Mouse (Mus musculus) ES-Bruce4 (cell line): ENCODE measurements around the gene Celsr1. TPM values are rescaled to one million over a fixed set of nuclear protein-coding genes. Genes with fewer than 3 reads are reported as not detected.
"Not testable (repeated sequence)": the region's sequence is repeated elsewhere in the genome, so short reads cannot be mapped to it uniquely, and the experiment has no call there.

ENCODE experiments used
- H3K27ac ChIP-seq: 2 replicates; pipeline ENCODE4 v1.5.1; 2012; ENCODE audit warnings: low read length, inconsistent platforms; ENCODE audit not compliant: insufficient read depth
- H3K27me3 ChIP-seq: 2 replicates; pipeline ENCODE4 v1.6.1; 2012; ENCODE audit warnings: mild to moderate bottlenecking, low read length, inconsistent platforms; ENCODE audit not compliant: control insufficient read depth, poor library complexity, insufficient read depth, severe bottlenecking
- H3K36me3 ChIP-seq: 2 replicates; pipeline ENCODE4 v1.6.1; 2012; ENCODE audit warnings: inconsistent platforms, mild to moderate bottlenecking, low read length, moderate library complexity; ENCODE audit not compliant: control insufficient read depth, poor library complexity, insufficient read depth, severe bottlenecking
- H3K4me1 ChIP-seq: one replicate; pipeline ENCODE4 v1.8.1; 2011; ENCODE audit warnings: low read length; ENCODE audit not compliant: control insufficient read depth, insufficient read depth
- H3K4me3 ChIP-seq: 2 replicates; pipeline ENCODE4 v1.5.1; 2011; ENCODE audit warnings: low read depth, mild to moderate bottlenecking, low read length
- H3K9ac ChIP-seq: 2 replicates; pipeline ENCODE4 v1.6.1; 2012; ENCODE audit warnings: low read depth, mild to moderate bottlenecking, inconsistent platforms; ENCODE audit not compliant: poor library complexity, severe bottlenecking
- H3K9me3 ChIP-seq: replicated peaks from 2 replicates; pipeline ENCODE4 v1.6.1; 2012; ENCODE audit warnings: mild to moderate bottlenecking, low read length, inconsistent platforms; ENCODE audit not compliant: control insufficient read depth, poor library complexity, insufficient read depth, severe bottlenecking
- CTCF ChIP-seq: IDR thresholded peaks from one replicate; pipeline ENCODE4 v1.8.1; 2011; ENCODE audit warnings: low read depth, low read length
- EP300 ChIP-seq: IDR thresholded peaks from 2 replicates; pipeline ENCODE4 v1.6.1; 2011; ENCODE audit warnings: low read depth, low read length; ENCODE audit not compliant: insufficient read depth
- POLR2A ChIP-seq: IDR thresholded peaks from one replicate; pipeline ENCODE4 v1.8.1; 2011; ENCODE audit warnings: low read length; ENCODE audit not compliant: insufficient read depth
- polyA plus RNA-seq: library from polyadenylated mRNA; stranded (reverse); fragments of >200 nt; gene quantifications from 2 replicates; pipeline ENCODE4 v1.2.4, GENCODE M21; 2011; ENCODE audit warnings: low read depth; ENCODE audit not compliant: missing spikeins, insufficient read depth, insufficient read length

The Celsr1 gene
- polyA plus RNA-seq, 1 experiment = 10.2 TPM

DNA sequence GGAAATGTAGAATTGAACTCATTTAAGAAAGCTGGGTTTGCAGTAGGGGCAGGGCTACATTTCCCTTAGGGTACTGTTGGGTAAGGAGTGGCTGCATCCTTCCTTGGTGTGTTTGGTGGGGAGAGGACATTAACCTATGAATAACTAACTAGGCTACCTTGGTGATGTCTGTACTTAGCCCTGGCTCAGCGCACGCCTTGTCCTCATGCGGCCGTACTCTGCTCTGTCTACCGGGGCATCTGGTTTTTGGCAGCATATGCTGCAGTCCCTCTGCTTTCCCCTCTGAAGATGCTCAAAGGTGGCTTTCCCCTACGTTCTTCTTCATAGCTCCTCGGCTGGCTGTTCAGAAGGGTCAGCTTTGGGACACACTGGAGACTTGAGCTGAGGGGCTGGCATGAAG is 156.2 kb downstream of the Celsr1 start:
- no peaks in the 10 kb centered on the region for H3K4me1 ChIP-seq
- no peaks in the 10 kb centered on the region for H3K27me3 ChIP-seq
- H3K27ac ChIP-seq = no peak overlapping the region
- peaks cover 41% of the 10 kb centered on the region for H3K36me3 ChIP-seq
- H3K9me3 ChIP-seq = no peaks in the 10 kb centered on the region
- TF ChIP-seq EP300 (no peak), POLR2A (no peak), CTCF (no peak)
- no peak overlapping the region for H3K4me3 ChIP-seq
- no peak overlapping the region for H3K9ac ChIP-seq

DNA sequence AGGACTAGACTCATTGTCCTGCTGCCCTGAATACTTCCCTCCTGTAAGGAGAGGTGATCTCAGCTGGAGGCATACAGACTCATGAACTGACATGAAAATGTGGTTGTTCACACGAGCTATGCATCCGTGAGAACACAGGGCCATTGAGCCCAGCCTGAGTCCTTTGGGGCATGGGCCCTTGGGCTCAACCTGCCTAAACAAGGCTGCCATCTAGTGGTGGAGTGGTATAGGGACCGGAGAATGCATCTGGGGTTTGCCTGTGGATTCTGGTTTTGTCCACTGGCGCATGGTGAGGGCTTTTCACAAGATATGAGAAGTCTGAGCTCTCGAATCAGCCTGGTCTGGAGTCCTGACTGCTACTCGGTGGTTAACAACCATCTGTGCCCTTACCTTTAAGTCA is 165.9 kb downstream of the Celsr1 start:
- Histone ChIP-seq H3K9me3 (no peaks in the 10 kb centered on the region), H3K9ac (no peak overlapping the region), H3K27ac (no peak overlapping the region), H3K36me3 (peaks cover 87% of the 10 kb centered on the region), H3K27me3 (no peaks in the 10 kb centered on the region), H3K4me1 (no peaks in the 10 kb centered on the region), H3K4me3 (no peak overlapping the region)
- no peak for TF ChIP-seq POLR2A
- TF ChIP-seq EP300 = no peak
- peak; percentile 78 for TF ChIP-seq CTCF

DNA sequence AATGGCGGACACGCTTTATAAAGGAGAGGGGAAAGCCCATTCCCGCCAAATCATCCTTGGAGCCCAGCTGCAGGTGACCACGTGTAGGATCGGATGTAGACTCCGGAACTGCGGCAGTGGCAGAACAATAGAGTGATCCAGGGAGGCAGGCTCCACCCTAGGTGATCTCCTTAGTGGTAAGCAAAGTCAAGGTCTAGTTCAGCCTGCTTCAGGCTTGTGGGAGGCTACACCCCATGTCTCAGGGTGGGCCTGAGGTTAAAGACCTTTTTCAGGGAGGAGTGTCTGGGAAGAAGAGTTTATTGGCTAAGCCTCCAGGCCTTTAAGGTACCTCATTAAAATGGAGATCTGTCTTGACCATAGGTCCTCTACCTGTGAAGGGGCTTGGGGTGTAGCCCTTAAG is 167.7 kb downstream of the Celsr1 start:
- Histone ChIP-seq H3K9ac (peak overlapping the region; percentile 50), H3K27ac (peak overlapping the region; percentile 76; the same call in 1 of the 2 replicates), H3K4me3 (peak overlapping the region; percentile 25; the same call in 1 of the 2 replicates), H3K36me3 (peaks cover 87% of the 10 kb centered on the region)
- not testable (repeated sequence) for H3K4me1 ChIP-seq, H3K27me3 ChIP-seq, H3K9me3 ChIP-seq
- TF ChIP-seq EP300 = peak; percentile 89; the same call in 1 of the 2 replicates

DNA sequence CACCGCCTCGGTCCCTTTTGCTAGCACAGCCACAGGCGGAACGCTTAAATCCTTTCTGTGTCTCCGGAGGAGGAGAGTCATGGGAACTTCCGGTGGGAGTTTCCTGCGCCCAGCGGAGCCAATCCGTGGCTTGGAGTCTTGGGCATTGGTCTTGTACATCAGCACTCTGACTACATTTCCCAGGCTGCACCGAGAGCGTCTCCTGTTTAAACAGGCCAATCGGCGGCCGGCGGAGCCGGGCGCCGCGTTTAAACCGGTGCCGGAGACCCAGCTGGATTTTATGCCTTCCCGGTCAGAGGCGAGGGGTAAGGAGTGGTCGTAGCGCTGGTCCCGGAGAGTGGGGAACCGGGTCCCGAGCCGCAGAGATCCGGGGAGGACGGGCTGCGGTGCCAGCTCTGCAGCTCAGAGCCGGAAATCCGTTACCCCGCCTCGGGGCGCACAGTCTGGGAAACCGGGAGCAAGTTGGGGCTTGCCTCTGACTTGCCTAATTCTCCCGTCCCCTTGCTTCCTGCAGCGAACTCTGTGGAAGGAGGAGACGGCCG is 174.0 kb downstream of the Celsr1 start, which contains the start of gene Gtse1:
Gene Gtse1 (plus strand): TSS at position 256 of the 542 bp plus-strand sequence.
- Histone ChIP-seq H3K9ac (peak within 1 kb of the TSS; percentile 84), H3K9me3 (no peaks in the 10 kb centered on the region), H3K4me3 (peak within 1 kb of the TSS; percentile 99), H3K27me3 (no peaks in the 10 kb centered on the region), H3K27ac (peak within 1 kb of the TSS; percentile 89), H3K36me3 (peaks cover 41% of the 10 kb centered on the region), H3K4me1 (no peaks in the 10 kb centered on the region)
- peak; percentile 38 for TF ChIP-seq POLR2A
- no peak for TF ChIP-seq CTCF
- peak; percentile 78; the same call in 1 of the 2 replicates for TF ChIP-seq EP300

DNA sequence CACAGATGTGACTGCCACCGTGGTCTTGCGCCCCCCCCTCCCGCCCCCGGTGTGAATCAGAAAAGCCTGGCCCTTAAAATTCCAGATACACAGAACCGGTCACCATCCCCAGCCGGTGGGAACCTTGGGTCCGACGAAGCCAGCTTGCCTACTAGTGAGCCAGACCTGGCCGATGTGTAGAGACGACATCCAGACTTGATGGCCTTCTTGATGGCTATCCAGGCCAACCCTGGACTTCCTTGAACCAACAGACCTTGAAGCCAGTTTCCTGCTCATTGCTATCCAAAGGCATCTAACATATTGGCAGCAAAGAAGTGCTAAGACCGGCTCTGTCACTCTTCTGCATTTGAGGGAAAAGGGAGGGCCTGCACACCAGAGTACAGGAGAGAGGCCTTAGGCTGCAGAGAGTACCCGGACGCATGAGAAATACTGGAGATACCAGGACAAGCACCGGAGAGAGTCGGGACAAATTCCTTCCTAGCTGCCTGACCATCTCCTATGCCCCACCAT is 174.5 kb downstream of the Celsr1 start:
- TF ChIP-seq CTCF (no peak), EP300 (no peak), POLR2A (peak; percentile 21)
- Histone ChIP-seq H3K4me1 (no peaks in the 10 kb centered on the region), H3K36me3 (peaks cover 36% of the 10 kb centered on the region), H3K9ac (peak overlapping the region; percentile 84), H3K4me3 (peak overlapping the region; percentile 97), H3K9me3 (no peaks in the 10 kb centered on the region), H3K27ac (peak overlapping the region; percentile 18), H3K27me3 (no peaks in the 10 kb centered on the region)

DNA sequence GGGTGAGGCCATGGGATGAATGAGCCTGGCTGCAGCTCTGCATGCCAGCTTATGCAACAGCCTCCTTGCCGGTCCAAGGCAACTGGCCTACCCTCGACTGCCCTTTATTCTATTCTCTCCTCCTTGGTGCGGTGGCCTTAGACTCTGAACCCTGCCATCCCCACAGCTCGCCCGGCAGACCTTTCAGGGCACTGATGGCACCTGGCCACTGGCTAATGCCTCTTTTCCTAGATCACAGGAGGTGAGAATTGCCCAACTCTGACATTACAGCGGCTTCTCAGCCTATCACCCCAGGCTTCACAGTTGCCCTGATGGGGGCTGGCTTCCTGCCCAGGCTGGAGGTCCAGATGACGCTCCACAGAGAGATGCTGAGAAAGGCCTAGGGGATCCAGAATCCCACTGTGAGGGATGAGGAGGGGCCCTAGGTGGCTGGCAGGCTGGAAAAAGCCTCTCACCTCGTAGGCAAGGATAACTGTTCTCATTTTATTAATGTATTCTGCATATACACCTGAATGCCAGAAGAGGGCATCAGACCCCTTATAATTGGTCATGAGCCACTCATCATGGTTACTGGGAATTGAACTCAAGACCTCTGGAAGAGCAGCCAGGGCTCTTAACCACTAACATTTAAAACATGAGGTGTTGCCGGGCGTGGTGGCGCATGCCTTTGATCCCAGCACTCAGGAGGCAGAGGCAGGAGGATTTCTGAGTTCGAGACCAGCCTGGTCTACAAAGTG is 181.8 kb downstream of the Celsr1 start:
- no peak overlapping the region for H3K27ac ChIP-seq
- H3K4me3 ChIP-seq = no peak overlapping the region
- no peak overlapping the region for H3K9ac ChIP-seq
- H3K4me1 ChIP-seq = no peaks in the 10 kb centered on the region
- no peaks in the 10 kb centered on the region for H3K36me3 ChIP-seq
- H3K27me3 ChIP-seq = no peaks in the 10 kb centered on the region
- no peaks in the 10 kb centered on the region for H3K9me3 ChIP-seq
- TF ChIP-seq EP300 = no peak
- no peak for TF ChIP-seq POLR2A
- TF ChIP-seq CTCF = no peak

Other genes starting within 250 kb of the Celsr1 start
- 18.1 and 19.9 TPM in 2 replicates for gene Cdpf1, start 222.1 kb downstream of the Celsr1 start, polyA plus RNA-seq
- 0.13 TPM in 1 of 2 replicates, not detected in the other for gene Pkdrej, start 212.0 kb downstream of the Celsr1 start, polyA plus RNA-seq
- gene Ttc38, start 201.5 kb downstream of the Celsr1 start, polyA plus RNA-seq = 4.4 and 6.3 TPM in 2 replicates
- gene Gtse1, start 174.0 kb downstream of the Celsr1 start, polyA plus RNA-seq = 134 and 138 TPM in 2 replicates
- 9.1 and 10.0 TPM in 2 replicates for gene Trmu, start 154.5 kb downstream of the Celsr1 start, polyA plus RNA-seq
- 22.6 TPM in 2 replicates for gene Gramd4, start 23.9 kb upstream of the Celsr1 start, polyA plus RNA-seq
- 4.2 and 5.5 TPM in 2 replicates for gene Cerk, start 152.4 kb upstream of the Celsr1 start, polyA plus RNA-seq
- gene Tbc1d22a, start 180.7 kb upstream of the Celsr1 start, polyA plus RNA-seq = 14.1 and 16.7 TPM in 2 replicates